Mouse (Mus musculus) stomach, embryonic 15.5 days (tissue): Measurements from ENCODE around the gene Clybl. TPM values are rescaled to one million over a fixed set of nuclear protein-coding genes. Genes with fewer than 3 reads are reported as not detected.

Experiments used
- ATAC-seq: fragments of 200-750 bp; cut with Nextera tagmentation; 2 replicates; pipeline ENCODE4 v1.8.0; 2017; ENCODE audit warnings: low read depth, moderate number of reproducible peaks, moderate TSS enrichment; ENCODE audit not compliant: insufficient read depth, low FRiP score
- H3K27ac ChIP-seq: fragments of 300-500 bp; sonication (generic); 2 replicates; pipeline ENCODE4 v1.5.1; 2015; ENCODE audit warnings: mild to moderate bottlenecking, inconsistent platforms
- H3K27me3 ChIP-seq: fragments of 300-500 bp; sonication (generic); replicated peaks from 2 replicates; pipeline ENCODE4 v1.6.1; 2015; ENCODE audit warnings: inconsistent platforms
- H3K36me3 ChIP-seq: fragments of 300-500 bp; sonication (generic); 2 replicates; pipeline ENCODE4 v1.6.1; 2015; ENCODE audit warnings: inconsistent platforms
- H3K4me1 ChIP-seq: fragments of 300-500 bp; sonication (generic); 2 replicates; pipeline ENCODE4 v1.6.1; 2015; ENCODE audit warnings: inconsistent platforms
- H3K4me2 ChIP-seq: fragments of 300-500 bp; sonication (generic); 2 replicates; pipeline ENCODE4 v1.6.1; 2015; ENCODE audit warnings: mild to moderate bottlenecking, inconsistent platforms
- H3K4me3 ChIP-seq: fragments of 300-500 bp; sonication (generic); replicated peaks from 2 replicates; pipeline ENCODE4 v1.5.1; 2015; ENCODE audit warnings: inconsistent platforms
- H3K9ac ChIP-seq: fragments of 300-500 bp; sonication (generic); 2 replicates; pipeline ENCODE4 v1.6.1; 2015; ENCODE audit warnings: inconsistent platforms
- H3K9me3 ChIP-seq: fragments of 300-500 bp; sonication (generic); 2 replicates; pipeline ENCODE4 v1.6.1; 2016; ENCODE audit warnings: inconsistent platforms
- WGBS: fragments of 180-500 bp; shearing (Covaris S2); methylation state at CpG from one replicate; pipeline ENCODE4 v1.1.7; 2015; 5-methylcytosine and 5-hydroxymethylcytosine counted together
- polyA plus RNA-seq: library from polyadenylated mRNA; unstranded; fragments of >200 nt; fragmentation: Nextera tagmentation; extraction: Ambion mirVana; gene quantifications from 2 replicates; pipeline ENCODE4 v1.2.1, GENCODE M21; 2015

The Clybl gene
- polyA plus RNA-seq, 1 experiment from 2014 or later, result 25.4 TPM

- ATAC-seq, result no peak
- no peak overlapping the region for H3K4me2 ChIP-seq
- WGBS, result 80% methylated on average over 9 of the region's 9 CpGs
- no peak overlapping the region for H3K4me3 ChIP-seq
- H3K9me3 ChIP-seq, result no peaks in the 10 kb centered on the region
- no peaks in the 10 kb centered on the region for H3K27me3 ChIP-seq
- no peaks in the 10 kb centered on the region for H3K4me1 ChIP-seq
- H3K36me3 ChIP-seq, result no peaks in the 10 kb centered on the region
- no peak overlapping the region for H3K27ac ChIP-seq
- no peak overlapping the region for H3K9ac ChIP-seq
Observed at GRCm38 (mm10) chr14:122330136-122330535, 148.6 kb downstream of the Clybl start.

GRCm38 (mm10) chr14:122330716-122331115 is 149.2 kb downstream of the Clybl start:
- H3K4me3 ChIP-seq, result no peak overlapping the region

GRCm38 (mm10) chr14:122331635-122332460 is 150.3 kb downstream of the Clybl start:
- H3K27ac ChIP-seq, result no peak overlapping the region
- no peak overlapping the region for H3K4me2 ChIP-seq
- H3K4me1 ChIP-seq, result no peaks in the 10 kb centered on the region
- 23% methylated on average over 14 of the region's 14 CpGs for WGBS
- no peak overlapping the region for H3K9ac ChIP-seq
- H3K4me3 ChIP-seq, result no peak overlapping the region
- no peaks in the 10 kb centered on the region for H3K36me3 ChIP-seq
- no peaks in the 10 kb centered on the region for H3K27me3 ChIP-seq
- no peak for ATAC-seq
- no peaks in the 10 kb centered on the region for H3K9me3 ChIP-seq

More at GRCm38 (mm10) chr14:122330716-122331115, 149.2 kb downstream of the Clybl start:
- Histone ChIP-seq H3K9ac (no peak overlapping the region), H3K9me3 (no peaks in the 10 kb centered on the region), H3K4me2 (no peak overlapping the region), H3K36me3 (no peaks in the 10 kb centered on the region), H3K4me1 (no peaks in the 10 kb centered on the region), H3K27me3 (no peaks in the 10 kb centered on the region), H3K27ac (no peak overlapping the region)
- ATAC-seq, result no peak
- WGBS, result 86% methylated on average over 2 of the region's 2 CpGs

- Histone ChIP-seq H3K27me3 (no peaks in the 10 kb centered on the region), H3K4me3 (no peak overlapping the region), H3K9ac (no peak overlapping the region), H3K27ac (no peak overlapping the region), H3K9me3 (no peaks in the 10 kb centered on the region), H3K4me2 (no peak overlapping the region), H3K4me1 (no peaks in the 10 kb centered on the region), H3K36me3 (no peaks in the 10 kb centered on the region)
- no peak for ATAC-seq
- WGBS, result 45% methylated on average over 4 of the region's 4 CpGs
Observed at GRCm38 (mm10) chr14:122336957-122337356, 155.5 kb downstream of the Clybl start.

GRCm38 (mm10) chr14:122338784-122339183 is 157.3 kb downstream of the Clybl start:
- H3K4me1 ChIP-seq, result no peaks in the 10 kb centered on the region
- H3K4me2 ChIP-seq, result no peak overlapping the region
- ATAC-seq, result no peak
- no peak overlapping the region for H3K4me3 ChIP-seq
- no peaks in the 10 kb centered on the region for H3K27me3 ChIP-seq
- H3K9me3 ChIP-seq, result no peaks in the 10 kb centered on the region
- 73% methylated on average over 4 of the region's 4 CpGs for WGBS
- no peaks in the 10 kb centered on the region for H3K36me3 ChIP-seq
- no peak overlapping the region for H3K27ac ChIP-seq
- H3K9ac ChIP-seq, result no peak overlapping the region

- H3K36me3 ChIP-seq, result no peaks in the 10 kb centered on the region
- H3K9me3 ChIP-seq, result no peaks in the 10 kb centered on the region
- no peaks in the 10 kb centered on the region for H3K4me1 ChIP-seq
- H3K9ac ChIP-seq, result no peak overlapping the region
- WGBS, result 90% methylated on average over 5 of the region's 5 CpGs
- ATAC-seq, result no peak
- no peak overlapping the region for H3K4me3 ChIP-seq
- H3K27ac ChIP-seq, result no peak overlapping the region
- H3K4me2 ChIP-seq, result no peak overlapping the region
- no peaks in the 10 kb centered on the region for H3K27me3 ChIP-seq
Observed at GRCm38 (mm10) chr14:122340141-122340540, 158.6 kb downstream of the Clybl start.

- H3K36me3 ChIP-seq, result no peaks in the 10 kb centered on the region
- H3K27ac ChIP-seq, result no peak overlapping the region
- no peak overlapping the region for H3K4me2 ChIP-seq
- H3K27me3 ChIP-seq, result no peaks in the 10 kb centered on the region
- H3K4me3 ChIP-seq, result no peak overlapping the region
- no peaks in the 10 kb centered on the region for H3K9me3 ChIP-seq
- H3K4me1 ChIP-seq, result no peaks in the 10 kb centered on the region
- H3K9ac ChIP-seq, result no peak overlapping the region
- WGBS, result 40% methylated on average over 6 of the region's 6 CpGs
- no peak for ATAC-seq
Observed at GRCm38 (mm10) chr14:122341591-122342360, 160.3 kb downstream of the Clybl start.

GRCm38 (mm10) chr14:122344272-122345224 is 163.0 kb downstream of the Clybl start:
- Histone ChIP-seq H3K4me3 (no peak overlapping the region), H3K27me3 (no peaks in the 10 kb centered on the region), H3K4me2 (no peak overlapping the region), H3K9ac (no peak overlapping the region), H3K4me1 (no peaks in the 10 kb centered on the region), H3K36me3 (no peaks in the 10 kb centered on the region), H3K9me3 (no peaks in the 10 kb centered on the region), H3K27ac (no peak overlapping the region)
- no peak for ATAC-seq
- WGBS, result 65% methylated on average over 18 of the region's 18 CpGs

- H3K27ac ChIP-seq, result no peak overlapping the region
- no peak for ATAC-seq
- H3K9me3 ChIP-seq, result no peaks in the 10 kb centered on the region
- H3K4me3 ChIP-seq, result no peak overlapping the region
- 77% methylated on average over 7 of the region's 7 CpGs for WGBS
- no peaks in the 10 kb centered on the region for H3K4me1 ChIP-seq
- no peak overlapping the region for H3K4me2 ChIP-seq
- H3K27me3 ChIP-seq, result no peaks in the 10 kb centered on the region
- no peak overlapping the region for H3K9ac ChIP-seq
- H3K36me3 ChIP-seq, result no peaks in the 10 kb centered on the region
Observed at GRCm38 (mm10) chr14:122348069-122348468, 166.6 kb downstream of the Clybl start.

- Histone ChIP-seq H3K4me3 (no peak overlapping the region), H3K9me3 (no peaks in the 10 kb centered on the region), H3K9ac (no peak overlapping the region), H3K27me3 (no peaks in the 10 kb centered on the region), H3K4me2 (no peak overlapping the region), H3K36me3 (no peaks in the 10 kb centered on the region), H3K27ac (no peak overlapping the region), H3K4me1 (no peaks in the 10 kb centered on the region)
- no peak for ATAC-seq
- 75% methylated on average over 5 of the region's 5 CpGs for WGBS
Observed at GRCm38 (mm10) chr14:122349326-122349725, 167.8 kb downstream of the Clybl start.

- no peaks in the 10 kb centered on the region for H3K27me3 ChIP-seq
- ATAC-seq, result no peak
- 90% methylated on average over 4 of the region's 4 CpGs for WGBS
- no peaks in the 10 kb centered on the region for H3K4me1 ChIP-seq
- no peaks in the 10 kb centered on the region for H3K9me3 ChIP-seq
- no peak overlapping the region for H3K4me3 ChIP-seq
- no peaks in the 10 kb centered on the region for H3K36me3 ChIP-seq
- no peak overlapping the region for H3K9ac ChIP-seq
- no peak overlapping the region for H3K27ac ChIP-seq
- H3K4me2 ChIP-seq, result no peak overlapping the region
Observed at GRCm38 (mm10) chr14:122349761-122350160, 168.3 kb downstream of the Clybl start.
